Mouse (Mus musculus) stomach, embryonic 14.5 days (tissue): ENCODE results near the gene Ttll11. TPM values are rescaled to one million over a fixed set of nuclear protein-coding genes. Genes with fewer than 3 reads are reported as not detected.

Experiments used
- ATAC-seq: fragments of 200-750 bp; cut with Nextera tagmentation; 2 replicates; pipeline ENCODE4 v1.8.0; 2017; ENCODE audit warnings: low read depth, moderate TSS enrichment; ENCODE audit not compliant: insufficient number of reproducible peaks, insufficient read depth, low FRiP score
- H3K27ac ChIP-seq: fragments of 300-500 bp; sonication (generic); 2 replicates; pipeline ENCODE4 v1.5.1; 2014; ENCODE audit warnings: mild to moderate bottlenecking, low read length, moderate library complexity, mixed read lengths
- H3K27me3 ChIP-seq: fragments of 300-500 bp; sonication (generic); 2 replicates; pipeline ENCODE4 v1.6.1; 2014; ENCODE audit warnings: low read length, control low read depth, mixed read lengths; ENCODE audit not compliant: control insufficient read depth, insufficient read depth
- H3K36me3 ChIP-seq: fragments of 300-500 bp; sonication (generic); 2 replicates; pipeline ENCODE4 v1.6.1; 2014; ENCODE audit warnings: mild to moderate bottlenecking, control low read depth, low read length, moderate library complexity, mixed read lengths; ENCODE audit not compliant: control insufficient read depth, insufficient read depth
- H3K4me1 ChIP-seq: fragments of 300-500 bp; sonication (generic); 2 replicates; pipeline ENCODE4 v1.6.1; 2014; ENCODE audit warnings: low read length, control low read depth, mixed read lengths; ENCODE audit not compliant: control insufficient read depth, insufficient read depth
- H3K4me2 ChIP-seq: fragments of 300-500 bp; sonication (generic); replicated peaks from 2 replicates; pipeline ENCODE4 v1.6.1; 2014; ENCODE audit warnings: low read depth, low read length, control low read depth
- H3K4me3 ChIP-seq: fragments of 300-500 bp; sonication (generic); 2 replicates; pipeline ENCODE4 v1.5.1; 2014; ENCODE audit warnings: low read depth, low read length, control low read depth
- H3K9ac ChIP-seq: fragments of 300-500 bp; sonication (generic); replicated peaks from 2 replicates; pipeline ENCODE4 v1.6.1; 2014; ENCODE audit warnings: low read depth, mild to moderate bottlenecking, control low read depth, low read length, moderate library complexity, mixed read lengths
- H3K9me3 ChIP-seq: fragments of 300-500 bp; sonication (generic); 2 replicates; pipeline ENCODE4 v1.6.1; 2016; ENCODE audit warnings: low read depth, low read length, control low read depth; ENCODE audit not compliant: control insufficient read depth
- WGBS: fragments of 180-500 bp; shearing (Covaris S2); extraction: QIAGEN DNeasy Blood & Tissue Kit; methylation state at CpG from one replicate; pipeline ENCODE4 v1.1.7; 2014; 5-methylcytosine and 5-hydroxymethylcytosine counted together
- polyA plus RNA-seq: library from polyadenylated mRNA; unstranded; fragments of >200 nt; fragmentation: Nextera tagmentation; extraction: Ambion mirVana; gene quantifications from 2 replicates; pipeline ENCODE4 v1.2.1, GENCODE M21; 2014

Ttll11 gene
- polyA plus RNA-seq, 1 experiment from 2014 or later: 0.41 TPM

- H3K36me3 ChIP-seq: no peaks in the 10 kb centered on the region
- H3K9me3 ChIP-seq: peaks cover 8% of the 10 kb centered on the region; the same call in 1 of the 2 replicates
- H3K4me2 ChIP-seq: no peak overlapping the region
- 61% methylated on average over 11 of the region's 11 CpGs for WGBS
- no peaks in the 10 kb centered on the region for H3K27me3 ChIP-seq
- H3K4me1 ChIP-seq: peaks cover 13% of the 10 kb centered on the region; the same call in 1 of the 2 replicates
- H3K9ac ChIP-seq: no peak overlapping the region
- H3K4me3 ChIP-seq: no peak overlapping the region
- no peak overlapping the region for H3K27ac ChIP-seq
- no peak for ATAC-seq
Observed at GRCm38 (mm10) chr2:35838751-35839479, 140.8 kb downstream of the Ttll11 start.

- no peak overlapping the region for H3K27ac ChIP-seq
- H3K4me3 ChIP-seq: no peak overlapping the region
- no peaks in the 10 kb centered on the region for H3K27me3 ChIP-seq
- H3K9me3 ChIP-seq: peaks cover 8% of the 10 kb centered on the region; the same call in 1 of the 2 replicates
- no peak for ATAC-seq
- peaks cover 8% of the 10 kb centered on the region; the same call in 1 of the 2 replicates for H3K4me1 ChIP-seq
- H3K36me3 ChIP-seq: no peaks in the 10 kb centered on the region
- no peak overlapping the region for H3K4me2 ChIP-seq
- WGBS: 96% methylated on average over 10 of the region's 10 CpGs
- no peak overlapping the region for H3K9ac ChIP-seq
Observed at GRCm38 (mm10) chr2:35834198-35834913, 145.4 kb downstream of the Ttll11 start.

GRCm38 (mm10) chr2:35833546-35833945 lies 146.2 kb downstream of the Ttll11 start:
- peaks cover 8% of the 10 kb centered on the region; the same call in 1 of the 2 replicates for H3K4me1 ChIP-seq
- no peaks in the 10 kb centered on the region for H3K27me3 ChIP-seq
- H3K4me3 ChIP-seq: no peak overlapping the region
- H3K36me3 ChIP-seq: no peaks in the 10 kb centered on the region
- H3K9me3 ChIP-seq: peaks cover 8% of the 10 kb centered on the region; the same call in 1 of the 2 replicates
- ATAC-seq: no peak
- H3K27ac ChIP-seq: no peak overlapping the region
- no peak overlapping the region for H3K4me2 ChIP-seq
- H3K9ac ChIP-seq: no peak overlapping the region
- 43% methylated on average over 6 of the region's 6 CpGs for WGBS

GRCm38 (mm10) chr2:35832742-35833425 lies 146.8 kb downstream of the Ttll11 start:
- no peaks in the 10 kb centered on the region for H3K27me3 ChIP-seq
- peak; percentile 82 for ATAC-seq
- 10% methylated on average over 11 of the region's 11 CpGs for WGBS
- H3K36me3 ChIP-seq: no peaks in the 10 kb centered on the region
- H3K4me2 ChIP-seq: no peak overlapping the region
- H3K9me3 ChIP-seq: peaks cover 8% of the 10 kb centered on the region; the same call in 1 of the 2 replicates
- H3K4me1 ChIP-seq: peaks cover 8% of the 10 kb centered on the region; the same call in 1 of the 2 replicates
- no peak overlapping the region for H3K27ac ChIP-seq
- H3K4me3 ChIP-seq: no peak overlapping the region
- no peak overlapping the region for H3K9ac ChIP-seq

- H3K27ac ChIP-seq: no peak overlapping the region
- no peaks in the 10 kb centered on the region for H3K27me3 ChIP-seq
- no peaks in the 10 kb centered on the region for H3K36me3 ChIP-seq
- peaks cover 8% of the 10 kb centered on the region; the same call in 1 of the 2 replicates for H3K4me1 ChIP-seq
- no peak overlapping the region for H3K4me2 ChIP-seq
- no peak for ATAC-seq
- no peak overlapping the region for H3K9ac ChIP-seq
- no peak overlapping the region for H3K4me3 ChIP-seq
- 81% methylated on average over 10 of the region's 10 CpGs for WGBS
- peaks cover 5% of the 10 kb centered on the region; the same call in 1 of the 2 replicates for H3K9me3 ChIP-seq
Observed at GRCm38 (mm10) chr2:35831904-35832581, 147.7 kb downstream of the Ttll11 start.

GRCm38 (mm10) chr2:35830966-35831903 lies 148.5 kb downstream of the Ttll11 start:
- H3K36me3 ChIP-seq: no peaks in the 10 kb centered on the region
- H3K27ac ChIP-seq: no peak overlapping the region
- H3K4me3 ChIP-seq: no peak overlapping the region
- 71% methylated on average over 6 of the region's 6 CpGs for WGBS
- H3K9me3 ChIP-seq: no peaks in the 10 kb centered on the region
- no peaks in the 10 kb centered on the region for H3K27me3 ChIP-seq
- H3K4me1 ChIP-seq: peaks cover 8% of the 10 kb centered on the region; the same call in 1 of the 2 replicates
- no peak overlapping the region for H3K4me2 ChIP-seq
- ATAC-seq: no peak
- H3K9ac ChIP-seq: no peak overlapping the region

GRCm38 (mm10) chr2:35829136-35829535 lies 150.6 kb downstream of the Ttll11 start:
- no peak overlapping the region for H3K9ac ChIP-seq
- H3K4me1 ChIP-seq: peaks cover 8% of the 10 kb centered on the region; the same call in 1 of the 2 replicates
- no peaks in the 10 kb centered on the region for H3K9me3 ChIP-seq
- H3K4me3 ChIP-seq: no peak overlapping the region
- no peak overlapping the region for H3K27ac ChIP-seq
- ATAC-seq: no peak
- 91% methylated on average over 4 of the region's 4 CpGs for WGBS
- H3K36me3 ChIP-seq: no peaks in the 10 kb centered on the region
- no peaks in the 10 kb centered on the region for H3K27me3 ChIP-seq
- no peak overlapping the region for H3K4me2 ChIP-seq
